Mouse (Mus musculus): ENCODE data around the gene Hgd. TPM values are rescaled to one million over a fixed set of nuclear protein-coding genes. Genes with fewer than 3 reads are reported as not detected.

Gene Hgd
- total RNA-seq, 1 experiment from 2014 or later, result not detected

GRCm38 (mm10) chr16:37653731-37654657 lies 74.0 kb downstream of the Hgd start, which contains the start of gene Ndufb4:
Gene Ndufb4, minus strand, starts transcription at chr16:37654453.
- peak; percentile 98 for ATAC-seq (replicated peaks; ENCODE audit: insufficient number of reproducible peaks, low FRiP score, low TSS enrichment, poor library complexity, severe bottlenecking)

GRCm38 (mm10) chr16:37654831-37655455 lies 75.0 kb downstream of the Hgd start:
- no peak for ATAC-seq (replicated peaks; ENCODE audit: insufficient number of reproducible peaks, low FRiP score, low TSS enrichment, poor library complexity, severe bottlenecking)

- ATAC-seq (replicated peaks; ENCODE audit: insufficient number of reproducible peaks, low FRiP score, low TSS enrichment, poor library complexity, severe bottlenecking), result no peak
These were observed 75.9 kb downstream of the Hgd start for GRCm38 (mm10) chr16:37655756-37656347.

GRCm38 (mm10) chr16:37656796-37657195 lies 76.8 kb downstream of the Hgd start:
- ATAC-seq (replicated peaks; ENCODE audit: insufficient number of reproducible peaks, low FRiP score, low TSS enrichment, poor library complexity, severe bottlenecking), result no peak

- ATAC-seq (replicated peaks; ENCODE audit: insufficient number of reproducible peaks, low FRiP score, low TSS enrichment, poor library complexity, severe bottlenecking), result no peak
These were observed 83.9 kb downstream of the Hgd start for GRCm38 (mm10) chr16:37663643-37664459.

GRCm38 (mm10) chr16:37665394-37665935 lies 85.5 kb downstream of the Hgd start:
- no peak for ATAC-seq (replicated peaks; ENCODE audit: insufficient number of reproducible peaks, low FRiP score, low TSS enrichment, poor library complexity, severe bottlenecking)

GRCm38 (mm10) chr16:37670666-37671283 lies 90.8 kb downstream of the Hgd start:
- no peak for ATAC-seq (replicated peaks; ENCODE audit: insufficient number of reproducible peaks, low FRiP score, low TSS enrichment, poor library complexity, severe bottlenecking)

GRCm38 (mm10) chr16:37675326-37675725 lies 95.4 kb downstream of the Hgd start:
- no peak for ATAC-seq (replicated peaks; ENCODE audit: insufficient number of reproducible peaks, low FRiP score, low TSS enrichment, poor library complexity, severe bottlenecking)

GRCm38 (mm10) chr16:37676024-37676676 lies 96.2 kb downstream of the Hgd start:
- ATAC-seq (replicated peaks; ENCODE audit: insufficient number of reproducible peaks, low FRiP score, low TSS enrichment, poor library complexity, severe bottlenecking), result no peak

- ATAC-seq (replicated peaks; ENCODE audit: insufficient number of reproducible peaks, low FRiP score, low TSS enrichment, poor library complexity, severe bottlenecking), result no peak
These were observed 96.7 kb downstream of the Hgd start for GRCm38 (mm10) chr16:37676677-37677072.

GRCm38 (mm10) chr16:37677586-37677985 lies 97.6 kb downstream of the Hgd start:
- no peak for ATAC-seq (replicated peaks; ENCODE audit: insufficient number of reproducible peaks, low FRiP score, low TSS enrichment, poor library complexity, severe bottlenecking)

GRCm38 (mm10) chr16:37680216-37680615 lies 100.3 kb downstream of the Hgd start:
- no peak for ATAC-seq (replicated peaks; ENCODE audit: insufficient number of reproducible peaks, low FRiP score, low TSS enrichment, poor library complexity, severe bottlenecking)

GRCm38 (mm10) chr16:37680831-37681230 lies 100.9 kb downstream of the Hgd start:
- no peak for ATAC-seq (replicated peaks; ENCODE audit: insufficient number of reproducible peaks, low FRiP score, low TSS enrichment, poor library complexity, severe bottlenecking)

Other genes with a start within 250 kb of the Hgd start
- gene Stxbp5l, start 195.2 kb upstream of the Hgd start, total RNA-seq (2017), result not detected in 3 replicates
- 16.3 to 20.1 TPM (median 18.8 TPM) in 3 replicates for gene Gtf2e1, start 40.4 kb upstream of the Hgd start, total RNA-seq (2017)
- 5.7 to 12.0 TPM (median 7.3 TPM) in 3 replicates for gene Rabl3, start 40.3 kb upstream of the Hgd start, total RNA-seq (2017)
- 8.2 to 43.3 TPM (median 18.0 TPM) in 3 replicates for gene Ndufb4, start 74.3 kb downstream of the Hgd start, total RNA-seq (2017)
- gene Fstl1, start 196.7 kb downstream of the Hgd start, total RNA-seq (2017), result 0.68 TPM in 1 of 3 replicates, not detected in the others

Data from monocyte, adult 5-6 weeks (primary cell).